Mouse (Mus musculus): Measurements from ENCODE around the gene Col28a1.

Col28a1 gene

DNA sequence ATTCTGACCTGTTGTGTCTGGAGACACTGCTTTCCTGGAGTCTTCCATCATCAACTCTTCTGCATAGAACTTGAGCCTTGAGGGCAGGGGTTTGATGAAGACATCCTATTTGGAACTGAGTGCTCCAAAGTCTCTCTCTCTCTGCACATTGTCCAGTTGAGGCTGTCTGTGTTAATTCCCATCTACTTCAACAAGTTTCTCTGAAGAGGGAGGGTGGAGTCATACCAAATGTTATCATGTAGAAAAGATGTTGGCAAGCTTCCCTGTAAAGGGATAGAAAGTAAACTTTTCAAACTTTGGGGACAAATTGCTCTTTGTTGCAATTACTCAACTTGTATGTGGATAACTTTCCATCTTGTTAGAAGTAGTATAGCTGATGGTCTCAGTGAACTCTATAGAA lies at the start of gene Col28a1:
Gene Col28a1 (minus strand): TSS at position 101 of the 400 bp plus-strand sequence.
- TF ChIP-seq GATA4 (IDR thresholded peaks at IDR 0.05; ENCODE audit: insufficient replicate concordance, low read length): no peak

DNA sequence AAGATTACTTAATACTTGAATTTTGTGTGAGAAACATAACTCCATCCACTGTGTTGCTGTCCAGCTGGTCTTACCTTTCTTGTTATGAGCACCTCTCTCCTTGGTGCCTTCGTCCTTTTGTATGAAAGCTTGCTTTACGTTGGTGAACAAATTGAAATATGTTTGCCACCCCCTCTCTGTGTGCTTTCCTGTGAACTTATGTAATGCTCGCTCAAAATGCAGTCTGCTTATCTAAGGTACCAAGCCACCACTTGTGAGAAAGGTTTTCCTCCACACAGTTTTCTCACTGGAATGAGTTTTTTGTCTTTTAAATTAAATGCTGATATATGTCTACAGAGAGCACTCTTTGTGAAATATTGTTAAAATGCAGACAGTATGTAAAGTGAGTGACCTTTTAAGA lies 36.2 kb upstream of the Col28a1 start:
- TF ChIP-seq GATA4 (IDR thresholded peaks at IDR 0.05; ENCODE audit: insufficient replicate concordance, low read length): no peak

DNA sequence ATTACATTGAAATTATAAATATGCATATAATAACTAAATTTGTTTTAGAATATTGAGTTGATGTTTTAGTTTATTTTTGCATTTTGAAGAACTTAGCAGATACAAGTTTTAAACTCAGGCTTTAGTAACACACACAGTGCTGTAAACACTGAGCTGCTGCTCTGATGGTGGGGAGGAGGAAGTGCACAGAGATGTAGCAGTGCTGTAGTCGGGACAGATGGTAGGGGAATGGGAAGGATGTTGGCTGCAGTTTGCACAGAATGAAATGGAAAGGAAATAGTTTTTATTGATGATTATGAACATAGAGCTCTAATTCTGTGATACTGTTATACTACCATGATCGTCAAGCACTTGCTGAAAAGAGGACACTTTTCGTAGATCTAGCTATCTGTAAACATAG lies 34.6 kb upstream of the Col28a1 start:
- TF ChIP-seq GATA4 (IDR thresholded peaks at IDR 0.05; ENCODE audit: insufficient replicate concordance, low read length): no peak

DNA sequence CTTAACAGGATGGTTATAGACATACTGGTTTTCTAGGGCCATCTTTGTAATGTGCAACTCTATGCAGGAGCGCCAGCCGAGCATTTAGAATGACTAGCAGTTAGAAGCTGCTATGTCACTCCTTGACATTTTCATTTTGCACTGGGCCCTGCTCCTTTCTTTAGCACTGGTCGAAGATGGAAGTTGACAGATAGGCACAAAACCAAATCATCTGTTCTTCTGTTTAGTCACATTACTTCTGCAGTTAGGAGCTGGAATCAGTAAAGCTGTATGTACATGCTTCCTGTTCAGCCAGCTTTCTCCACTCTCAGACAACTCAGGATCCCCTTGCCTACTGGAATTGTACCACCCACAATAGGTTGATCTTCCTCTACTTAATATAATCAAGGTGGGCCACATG lies 18.2 kb upstream of the Col28a1 start:
- no peak for TF ChIP-seq GATA4 (IDR thresholded peaks at IDR 0.05; ENCODE audit: insufficient replicate concordance, low read length)

DNA sequence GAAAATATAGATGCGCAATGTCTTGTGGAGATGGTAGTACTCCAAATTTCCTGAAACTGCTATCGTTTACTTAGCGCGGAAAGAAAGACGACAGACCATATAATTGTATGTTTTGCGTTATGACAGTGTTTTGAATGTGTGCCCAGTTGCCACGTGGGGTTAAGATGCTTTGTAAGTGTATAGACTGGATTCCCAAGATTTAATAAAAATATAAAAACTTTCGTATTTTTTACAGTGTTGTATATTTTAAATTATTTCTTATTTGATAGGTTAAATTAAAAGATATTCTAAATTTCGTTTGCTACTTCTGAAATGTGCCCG lies 17.4 kb upstream of the Col28a1 start:
- no peak for TF ChIP-seq GATA4 (IDR thresholded peaks at IDR 0.05; ENCODE audit: insufficient replicate concordance, low read length)

DNA sequence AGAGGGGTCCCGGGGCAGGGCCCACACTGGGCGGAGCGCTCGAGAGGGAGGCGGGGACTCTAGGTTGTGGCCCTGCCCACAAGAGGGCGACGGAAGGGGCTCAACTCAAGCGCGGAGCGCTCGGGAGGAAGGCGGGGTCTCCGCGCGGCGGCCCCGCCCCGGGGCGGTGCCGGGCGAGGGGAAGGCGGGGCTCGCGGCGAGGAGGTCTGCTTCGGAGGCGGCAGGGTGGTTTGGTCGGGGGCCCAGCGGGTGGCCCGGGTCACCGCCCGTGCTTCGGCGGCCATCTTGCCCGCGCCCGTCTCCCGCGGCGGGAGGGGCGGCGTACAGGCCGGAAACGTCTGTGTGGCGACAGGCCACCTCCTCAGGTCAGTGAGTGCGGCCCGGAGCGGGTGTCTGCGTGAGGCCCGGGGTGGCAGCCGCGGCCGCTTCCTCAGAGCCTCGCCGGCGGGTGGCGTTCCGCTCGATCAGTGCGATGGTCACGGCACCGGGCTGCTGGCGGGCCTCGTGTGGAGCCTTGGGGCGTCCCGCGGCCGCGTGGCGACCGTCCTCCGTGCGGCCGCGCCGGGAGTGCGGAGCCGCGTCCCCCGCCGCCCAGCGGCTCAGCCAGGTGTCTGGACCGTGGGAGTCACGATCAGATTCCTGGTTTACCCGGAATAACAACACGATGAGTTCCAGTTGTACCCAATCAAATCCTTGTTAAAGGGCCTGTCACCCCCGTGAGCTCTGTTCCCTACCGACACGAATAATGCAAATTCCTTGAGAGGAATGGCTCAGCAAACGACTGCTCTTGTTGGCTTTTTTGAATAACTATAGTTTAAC lies 16.8 kb upstream of the Col28a1 start, which contains the start of gene Mios:
Gene Mios (plus strand): TSS at position 176 of the 819 bp plus-strand sequence.
- no peak for TF ChIP-seq GATA4 (IDR thresholded peaks at IDR 0.05; ENCODE audit: insufficient replicate concordance, low read length)

DNA sequence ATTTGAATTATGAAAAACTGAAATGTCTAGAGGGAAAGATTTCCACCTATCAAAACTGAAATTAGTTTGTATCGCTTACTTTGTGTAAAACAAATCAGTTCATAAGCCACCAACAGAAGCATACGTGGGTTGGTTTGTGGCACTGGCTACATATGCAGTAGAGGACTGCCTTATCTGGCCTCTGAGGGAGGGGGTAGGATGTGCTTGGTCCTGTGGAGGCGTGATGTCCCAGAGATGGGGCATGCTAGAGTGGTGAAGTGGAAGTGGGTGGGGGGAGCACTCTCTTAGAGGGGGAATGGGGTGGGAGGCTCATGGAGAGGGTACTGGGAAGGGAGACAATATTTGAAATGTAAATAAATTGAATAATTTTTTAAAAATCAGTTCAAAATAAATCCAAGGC lies 2.5 kb downstream of the Col28a1 start:
- TF ChIP-seq GATA4 (IDR thresholded peaks at IDR 0.05; ENCODE audit: insufficient replicate concordance, low read length): no peak

DNA sequence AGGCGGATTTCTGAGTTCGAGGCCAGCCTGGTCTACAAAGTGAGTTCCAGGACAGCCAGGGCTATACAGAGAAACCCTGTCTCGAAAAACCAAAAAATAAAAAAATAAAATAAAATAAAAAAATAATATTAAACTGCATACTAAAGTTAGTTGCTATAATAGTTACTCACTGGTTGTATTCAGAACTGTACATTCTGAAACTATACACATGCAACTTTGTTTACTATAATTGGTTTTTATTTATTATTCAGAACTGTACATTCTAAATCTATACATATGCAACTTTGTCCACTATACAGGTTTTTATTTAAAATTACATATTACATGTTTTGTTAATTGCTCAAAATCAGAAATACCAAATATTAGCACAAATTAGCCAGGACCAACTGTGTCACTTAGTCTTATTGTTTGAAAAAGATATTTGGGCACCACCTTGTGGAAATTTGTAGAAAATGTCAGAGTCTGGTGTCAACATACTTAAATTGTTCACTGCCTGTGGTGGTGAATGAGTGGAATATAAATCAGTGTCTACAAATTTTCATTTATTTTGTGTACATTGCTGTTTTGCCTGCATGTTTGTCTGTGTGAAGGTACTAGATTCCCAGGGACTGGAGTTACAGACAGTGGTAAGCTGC lies 3.7 kb downstream of the Col28a1 start:
- no peak for TF ChIP-seq GATA4 (IDR thresholded peaks at IDR 0.05; ENCODE audit: insufficient replicate concordance, low read length)

DNA sequence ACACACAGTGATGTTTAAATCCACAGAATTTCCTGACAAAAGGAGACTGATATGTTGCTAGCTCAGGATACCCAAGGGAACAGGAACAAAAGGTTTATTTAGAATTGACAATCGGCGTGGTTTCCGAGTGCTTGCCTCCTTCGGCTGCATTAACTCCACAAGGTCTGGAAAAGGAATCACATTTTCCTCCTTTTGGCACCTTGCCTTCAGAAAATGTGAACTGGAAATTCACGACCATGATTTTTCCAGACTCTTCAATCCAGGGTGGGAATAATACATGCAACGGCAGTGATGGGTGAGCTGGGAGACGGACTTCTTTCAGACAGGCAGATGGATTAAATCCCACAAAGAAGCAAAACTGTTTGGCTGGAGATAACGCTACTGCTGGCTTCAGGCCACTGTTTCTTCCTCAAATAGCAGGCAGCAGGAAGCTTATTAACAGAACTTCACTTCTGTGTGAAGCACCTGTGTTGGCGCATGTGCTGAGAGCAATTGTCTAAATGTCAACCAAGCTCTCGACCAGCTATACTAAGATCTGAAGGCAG lies 13.9 kb downstream of the Col28a1 start:
- TF ChIP-seq GATA4 (IDR thresholded peaks at IDR 0.05; ENCODE audit: insufficient replicate concordance, low read length): no peak

DNA sequence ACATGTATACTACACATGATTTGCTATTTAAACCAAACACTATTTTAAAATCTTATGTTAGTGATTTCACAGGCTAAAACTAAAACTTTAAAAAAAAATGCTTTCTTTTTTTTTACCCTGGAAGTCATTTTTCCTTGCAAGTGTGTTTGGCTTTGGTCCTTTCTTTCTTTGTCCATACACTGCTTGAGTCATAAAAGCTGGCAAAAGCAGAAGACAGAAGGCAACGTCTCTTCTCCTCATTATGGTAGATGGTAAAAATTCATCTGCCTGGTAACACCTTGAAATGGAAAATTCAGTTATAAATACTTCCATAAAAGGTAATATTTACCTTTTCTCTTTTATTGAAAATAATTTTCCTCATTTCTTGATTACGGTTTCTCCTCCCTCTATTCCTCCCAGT lies 16.3 kb downstream of the Col28a1 start:
- no peak for TF ChIP-seq GATA4 (IDR thresholded peaks at IDR 0.05; ENCODE audit: insufficient replicate concordance, low read length)

DNA sequence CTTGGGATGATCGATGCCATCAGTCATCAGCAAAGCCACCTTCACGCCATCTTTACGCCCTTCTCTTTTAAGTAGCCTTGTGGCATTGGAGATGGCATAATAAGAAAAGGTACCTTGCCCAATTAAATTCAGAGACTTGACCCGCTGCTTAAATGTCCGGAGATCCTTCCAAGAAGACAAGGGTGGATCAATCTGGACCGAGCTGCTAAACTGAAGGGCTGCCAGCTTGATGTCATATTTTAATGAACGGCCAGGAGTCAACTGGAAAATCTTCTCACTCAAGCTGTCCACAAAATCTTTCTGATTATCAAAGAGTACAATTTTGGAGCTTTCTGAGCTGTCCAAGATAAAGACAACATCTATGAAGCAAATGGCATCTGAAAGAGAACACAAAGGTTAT lies 17.1 kb downstream of the Col28a1 start:
- TF ChIP-seq GATA4 (IDR thresholded peaks at IDR 0.05; ENCODE audit: insufficient replicate concordance, low read length): no peak

DNA sequence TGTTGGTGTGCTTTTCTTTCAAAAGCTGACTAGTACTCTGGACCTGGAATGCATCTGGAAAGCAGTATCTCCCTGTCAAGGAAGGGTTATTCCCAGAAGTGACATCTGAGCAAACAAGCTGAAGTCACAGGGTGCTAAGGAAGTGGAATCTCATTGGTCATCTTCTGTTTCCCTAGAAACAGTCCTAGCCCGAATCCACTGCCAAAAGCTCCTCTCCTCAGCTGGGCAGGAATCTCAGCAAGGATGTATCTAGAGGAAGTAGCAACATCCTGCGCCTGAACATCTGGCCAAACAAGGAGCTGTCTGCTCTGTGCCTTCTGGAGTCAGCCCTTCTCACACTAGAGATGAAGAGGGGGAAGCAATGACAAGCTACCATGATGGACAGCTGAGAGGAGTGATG lies 18.4 kb downstream of the Col28a1 start:
- TF ChIP-seq GATA4 (IDR thresholded peaks at IDR 0.05; ENCODE audit: insufficient replicate concordance, low read length): no peak

DNA sequence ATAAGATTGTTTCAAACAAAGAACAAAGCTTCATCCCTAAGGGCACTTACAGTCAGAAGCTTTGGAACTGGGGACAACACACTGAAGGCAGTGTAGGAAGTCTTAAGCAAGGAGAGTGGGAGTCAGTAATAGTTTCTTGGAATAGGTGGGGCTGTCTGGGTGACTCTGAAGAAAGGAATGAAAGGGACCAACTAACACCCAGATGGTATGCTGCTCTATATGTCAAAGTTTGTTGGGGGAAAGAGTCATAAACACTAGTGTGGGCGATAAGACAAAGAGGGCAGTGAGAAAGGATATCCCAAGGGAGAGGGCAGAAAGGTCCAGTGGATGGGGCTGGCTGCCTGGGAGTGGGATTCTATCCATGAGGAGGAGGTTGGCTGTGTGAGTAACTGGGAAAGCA lies 20.3 kb downstream of the Col28a1 start:
- TF ChIP-seq GATA4 (IDR thresholded peaks at IDR 0.05; ENCODE audit: insufficient replicate concordance, low read length): no peak

DNA sequence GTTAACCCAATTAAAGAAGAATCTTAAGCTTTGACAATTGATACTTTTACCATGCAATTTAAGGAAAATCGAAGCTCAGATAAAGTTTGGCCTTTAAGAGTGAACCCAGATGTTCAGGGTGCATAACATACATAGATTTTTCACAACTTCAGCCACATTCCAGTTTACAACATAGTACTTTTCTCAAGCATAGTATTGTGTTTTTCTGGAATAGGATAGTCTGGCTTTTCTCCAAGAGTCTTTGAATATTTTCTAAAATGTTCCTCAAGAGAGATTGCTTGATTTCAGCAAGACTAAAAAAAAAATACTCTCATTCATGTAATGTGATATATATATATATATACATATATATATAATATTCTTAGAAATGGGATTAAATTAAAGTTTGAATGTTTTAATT lies 27.7 kb downstream of the Col28a1 start:
- TF ChIP-seq GATA4 (IDR thresholded peaks at IDR 0.05; ENCODE audit: insufficient replicate concordance, low read length): no peak

DNA sequence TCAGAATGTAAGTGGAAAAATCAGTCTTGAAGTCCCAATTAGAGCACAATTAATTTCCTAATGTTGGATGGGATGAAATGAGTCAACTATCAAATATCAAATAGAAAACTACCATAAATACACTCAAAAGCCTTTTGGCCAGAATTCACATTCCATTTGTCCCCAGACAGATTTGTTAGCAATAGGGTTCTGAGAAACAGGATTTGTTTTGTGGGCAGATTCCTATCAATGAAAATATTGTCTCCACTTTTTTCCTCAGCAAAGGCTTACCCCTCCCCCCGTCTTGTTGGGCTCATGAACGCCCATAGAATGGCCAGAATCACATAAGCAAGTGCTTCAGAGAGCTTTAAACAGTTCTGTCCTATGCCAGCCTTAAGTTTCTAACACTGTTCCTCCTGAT lies 32.4 kb downstream of the Col28a1 start:
- TF ChIP-seq GATA4 (IDR thresholded peaks at IDR 0.05; ENCODE audit: insufficient replicate concordance, low read length): no peak

DNA sequence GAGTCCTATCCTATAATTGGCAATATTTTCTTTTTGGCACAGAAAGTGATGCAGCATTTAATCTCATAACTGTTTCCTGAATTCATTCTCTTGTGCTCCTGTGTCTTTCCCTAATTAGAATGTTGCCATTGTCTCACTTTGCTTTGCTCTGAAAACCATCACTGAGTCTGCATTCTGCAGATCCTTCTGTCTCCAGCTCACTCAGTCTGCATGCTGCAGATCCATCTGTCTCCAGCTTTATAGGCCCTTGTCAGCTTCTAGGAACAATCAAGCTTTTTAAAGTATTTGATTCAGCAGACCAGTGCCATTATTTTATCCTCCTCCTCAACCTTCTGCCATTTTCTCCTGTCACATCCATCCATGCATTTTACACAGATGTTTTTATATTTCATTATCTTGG lies 35.3 kb downstream of the Col28a1 start:
- no peak for TF ChIP-seq GATA4 (IDR thresholded peaks at IDR 0.05; ENCODE audit: insufficient replicate concordance, low read length)
